Mouse (Mus musculus): ENCODE measurements at regions not wholly inside any gene's neighbourhood (a gene's known extent, or its start where the extent isn't known, plus 50 kb on each side); places are given as distances from the start of the nearest gene placed in this dataset.

- WGBS, result 89% methylated on average over 16 of the region's 16 CpGs
- Histone ChIP-seq H3K4me3 (replicated peaks; ENCODE audit: control insufficient read depth, low read depth, low read length) (no peak overlapping the region), H3K4me1 (ENCODE audit: control insufficient read depth, insufficient read depth, low read length) (no peaks in the 10 kb centered on the region), H3K27ac (ENCODE audit: control insufficient read depth, insufficient read depth, low read depth, low read length, poor library complexity) (no peak overlapping the region)
- TF ChIP-seq POLR2A (IDR thresholded peaks at IDR 0.05; ENCODE audit: borderline replicate concordance, control insufficient read depth, low read depth, low read length) (no peak), CTCF (IDR thresholded peaks at IDR 0.05; ENCODE audit: control insufficient read depth, insufficient read depth, low read length) (no peak)
These were observed 72.2 kb downstream of the Ackr3 start for GRCm38 (mm10) chr1:90275786-90276520.

- WGBS, result 78% methylated on average over 18 of the region's 18 CpGs
- H3K27ac ChIP-seq (ENCODE audit: control insufficient read depth, insufficient read depth, low read depth, low read length, poor library complexity), result no peak overlapping the region
- no peaks in the 10 kb centered on the region for H3K4me1 ChIP-seq (ENCODE audit: control insufficient read depth, insufficient read depth, low read length)
- no peak overlapping the region for H3K4me3 ChIP-seq (replicated peaks; ENCODE audit: control insufficient read depth, low read depth, low read length)
- TF ChIP-seq POLR2A (IDR thresholded peaks at IDR 0.05; ENCODE audit: borderline replicate concordance, control insufficient read depth, low read depth, low read length) (no peak), CTCF (IDR thresholded peaks at IDR 0.05; ENCODE audit: control insufficient read depth, insufficient read depth, low read length) (no peak)
These were observed 73.9 kb downstream of the Ackr3 start for GRCm38 (mm10) chr1:90277486-90278255.

- Histone ChIP-seq H3K27ac (ENCODE audit: control insufficient read depth, insufficient read depth, low read depth, low read length, poor library complexity) (no peak overlapping the region), H3K4me3 (replicated peaks; ENCODE audit: control insufficient read depth, low read depth, low read length) (no peak overlapping the region), H3K4me1 (ENCODE audit: control insufficient read depth, insufficient read depth, low read length) (no peaks in the 10 kb centered on the region)
- WGBS, result 77% methylated on average over 20 of the region's 20 CpGs
- TF ChIP-seq CTCF (IDR thresholded peaks at IDR 0.05; ENCODE audit: control insufficient read depth, insufficient read depth, low read length) (no peak), POLR2A (IDR thresholded peaks at IDR 0.05; ENCODE audit: borderline replicate concordance, control insufficient read depth, low read depth, low read length) (no peak)
These were observed 75.5 kb downstream of the Ackr3 start for GRCm38 (mm10) chr1:90279066-90279839.

GRCm38 (mm10) chr1:90280227-90280626, 76.4 kb downstream of the Ackr3 start:
- Histone ChIP-seq H3K27ac (ENCODE audit: control insufficient read depth, insufficient read depth, low read depth, low read length, poor library complexity) (no peak overlapping the region), H3K4me1 (ENCODE audit: control insufficient read depth, insufficient read depth, low read length) (no peaks in the 10 kb centered on the region), H3K4me3 (replicated peaks; ENCODE audit: control insufficient read depth, low read depth, low read length) (no peak overlapping the region)
- WGBS, result 68% methylated on average over 8 of the region's 8 CpGs
- TF ChIP-seq POLR2A (IDR thresholded peaks at IDR 0.05; ENCODE audit: borderline replicate concordance, control insufficient read depth, low read depth, low read length) (no peak), CTCF (IDR thresholded peaks at IDR 0.05; ENCODE audit: control insufficient read depth, insufficient read depth, low read length) (no peak)

DNA sequence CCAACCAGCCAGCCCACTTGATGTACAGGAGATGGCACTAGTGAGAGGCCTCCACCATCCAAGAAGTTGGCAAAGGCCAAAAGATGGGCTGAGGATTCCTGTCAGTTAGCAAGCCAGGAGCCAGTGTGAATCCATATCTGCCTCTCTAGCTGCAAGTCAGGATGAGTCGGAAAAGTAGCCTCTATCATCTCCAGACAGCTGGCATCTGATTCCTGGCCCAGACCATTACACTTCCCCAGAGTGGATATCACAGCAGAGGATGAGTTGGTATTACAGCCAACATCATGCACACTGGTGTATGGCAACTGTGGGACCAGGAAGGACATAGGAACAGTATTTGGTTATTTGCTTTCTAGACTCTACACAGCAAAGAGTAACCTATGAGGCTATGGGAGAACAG, 77.5 kb downstream of the Ackr3 start:
- WGBS, result 74% methylated on average over 1 of the region's 1 CpGs
- Histone ChIP-seq H3K4me3 (replicated peaks; ENCODE audit: control insufficient read depth, low read depth, low read length) (no peak overlapping the region), H3K27ac (ENCODE audit: control insufficient read depth, insufficient read depth, low read depth, low read length, poor library complexity) (no peak overlapping the region), H3K4me1 (ENCODE audit: control insufficient read depth, insufficient read depth, low read length) (no peaks in the 10 kb centered on the region)
- TF ChIP-seq POLR2A (IDR thresholded peaks at IDR 0.05; ENCODE audit: borderline replicate concordance, control insufficient read depth, low read depth, low read length) (no peak), CTCF (IDR thresholded peaks at IDR 0.05; ENCODE audit: control insufficient read depth, insufficient read depth, low read length) (no peak)

- WGBS, result 88% methylated on average over 6 of the region's 6 CpGs
- no peaks in the 10 kb centered on the region for H3K4me1 ChIP-seq (ENCODE audit: control insufficient read depth, insufficient read depth, low read length)
- H3K27ac ChIP-seq (ENCODE audit: control insufficient read depth, insufficient read depth, low read depth, low read length, poor library complexity), result no peak overlapping the region
- no peak overlapping the region for H3K4me3 ChIP-seq (replicated peaks; ENCODE audit: control insufficient read depth, low read depth, low read length)
- TF ChIP-seq CTCF (IDR thresholded peaks at IDR 0.05; ENCODE audit: control insufficient read depth, insufficient read depth, low read length) (no peak), POLR2A (IDR thresholded peaks at IDR 0.05; ENCODE audit: borderline replicate concordance, control insufficient read depth, low read depth, low read length) (no peak)
These were observed 78.2 kb downstream of the Ackr3 start for GRCm38 (mm10) chr1:90281956-90282355.

DNA sequence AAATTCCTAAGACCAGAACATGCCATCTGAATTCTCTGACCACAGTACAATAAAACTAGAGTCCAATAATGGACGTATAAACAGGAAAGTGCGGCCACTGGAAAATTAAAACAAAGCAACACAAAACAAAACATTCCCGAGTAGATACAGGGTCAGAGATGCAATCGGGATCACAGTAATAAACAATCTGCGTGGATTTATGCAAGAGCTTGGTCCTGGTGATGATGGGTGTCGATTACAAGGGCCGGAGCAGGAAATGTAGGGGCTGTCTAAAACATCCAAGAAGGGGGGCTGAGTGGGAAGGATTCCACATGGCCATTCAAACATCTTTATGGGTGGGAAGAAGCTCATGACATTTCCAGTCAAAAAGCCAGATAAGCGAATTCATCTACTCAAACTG, 78.6 kb downstream of the Ackr3 start:
- Histone ChIP-seq H3K4me3 (replicated peaks; ENCODE audit: control insufficient read depth, low read depth, low read length) (no peak overlapping the region), H3K27ac (ENCODE audit: control insufficient read depth, insufficient read depth, low read depth, low read length, poor library complexity) (no peak overlapping the region), H3K4me1 (ENCODE audit: control insufficient read depth, insufficient read depth, low read length) (no peaks in the 10 kb centered on the region)
- TF ChIP-seq POLR2A (IDR thresholded peaks at IDR 0.05; ENCODE audit: borderline replicate concordance, control insufficient read depth, low read depth, low read length) (no peak), CTCF (IDR thresholded peaks at IDR 0.05; ENCODE audit: control insufficient read depth, insufficient read depth, low read length) (no peak)
- 85% methylated on average over 8 of the region's 8 CpGs for WGBS
